Mouse (Mus musculus): ENCODE measurements around the gene Brinp3.

GRCm38 (mm10) chr1:146523727-146524573 lies 29.4 kb downstream of the Brinp3 start:
- TF ChIP-seq CTCF (IDR thresholded peaks at IDR 0.05; ENCODE audit: low read depth) (no peak), EP300 (IDR thresholded peaks at IDR 0.05; ENCODE audit: low read depth) (no peak)

Measured in liver, embryonic 14.5 days (tissue).